Mouse (Mus musculus): ENCODE measurements at regions not wholly inside any gene's neighbourhood (a gene's known extent, or its start where the extent isn't known, plus 50 kb on each side); places are given as distances from the start of the nearest gene placed in this dataset.
A peak's percentile ranks its signal among the peaks of the same experiment; 100 is the strongest.

GRCm38 (mm10) chr2:138048341-138048740, 208.0 kb upstream of the Btbd3 start:
- Histone ChIP-seq H3K27ac (ENCODE audit: insufficient read depth, low read depth, low read length, poor library complexity, severe bottlenecking) (no peak overlapping the region), H3K36me3 (ENCODE audit: control insufficient read depth, insufficient read depth, low read length, poor library complexity, severe bottlenecking) (no peaks in the 10 kb centered on the region)
- in situ Hi-C loops (cut with MboI; ENCODE audit: low sequenced_read_pairs in 2 of 2, unreplicated experiment in 2 of 2) = no loop called here

GRCm38 (mm10) chr2:138047781-138048201, 208.6 kb upstream of the Btbd3 start:
- DNase-seq (ENCODE audit: low read depth, low spot score) = no peak
- Histone ChIP-seq H3K27ac (ENCODE audit: insufficient read depth, low read depth, low read length, poor library complexity, severe bottlenecking) (no peak overlapping the region), H3K9me3 (ENCODE audit: control insufficient read depth, insufficient read depth, low read depth, low read length) (no peaks in the 10 kb centered on the region), H3K9ac (ENCODE audit: insufficient read depth, low read depth, low read length, poor library complexity, severe bottlenecking) (peak overlapping the region; percentile 34; the same call in 1 of the 2 replicates), H3K4me3 (ENCODE audit: insufficient read depth in 1 of 2, low read depth in 1 of 2, low read length in 2 of 2, poor library complexity in 1 of 2, severe bottlenecking in 1 of 2) (peak overlapping the region; percentile 48 to 52; a peak in 2 of 4 replicates), H3K4me1 (ENCODE audit: control insufficient read depth in 2 of 2, insufficient read depth in 2 of 2, low read length in 2 of 2, poor library complexity in 1 of 2) (no peaks in the 10 kb centered on the region), H3K36me3 (ENCODE audit: control insufficient read depth, insufficient read depth, low read length, poor library complexity, severe bottlenecking) (no peaks in the 10 kb centered on the region)
- TF ChIP-seq HCFC1 (IDR thresholded peaks at IDR 0.05; ENCODE audit: borderline replicate concordance, insufficient read depth, low read length) (no peak), MAFK (IDR thresholded peaks at IDR 0.05; ENCODE audit: insufficient read depth, low read depth, low read length) (no peak), ZC3H11A (IDR thresholded peaks at IDR 0.05; ENCODE audit: borderline replicate concordance, low read depth, low read length) (no peak), ZNF384 (IDR thresholded peaks at IDR 0.05; ENCODE audit: low read depth, low read length) (no peak)
- in situ Hi-C loops (cut with MboI; ENCODE audit: low sequenced_read_pairs in 2 of 2, unreplicated experiment in 2 of 2) = no loop called here

More at GRCm38 (mm10) chr2:138048341-138048740, 208.0 kb upstream of the Btbd3 start:
- no peak overlapping the region for H3K9ac ChIP-seq (ENCODE audit: insufficient read depth, low read depth, low read length, poor library complexity, severe bottlenecking)
- H3K4me3 ChIP-seq (ENCODE audit: insufficient read depth in 1 of 2, low read depth in 1 of 2, low read length in 2 of 2, poor library complexity in 1 of 2, severe bottlenecking in 1 of 2) = no peak overlapping the region
- no peaks in the 10 kb centered on the region for H3K9me3 ChIP-seq (ENCODE audit: control insufficient read depth, insufficient read depth, low read depth, low read length)
- TF ChIP-seq CHD2 (IDR thresholded peaks at IDR 0.05; ENCODE audit: low read depth, low read length) (no peak), MAFK (IDR thresholded peaks at IDR 0.05; ENCODE audit: insufficient read depth, low read depth, low read length) (no peak), ZC3H11A (IDR thresholded peaks at IDR 0.05; ENCODE audit: borderline replicate concordance, low read depth, low read length) (no peak), HCFC1 (IDR thresholded peaks at IDR 0.05; ENCODE audit: borderline replicate concordance, insufficient read depth, low read length) (no peak), ZNF384 (IDR thresholded peaks at IDR 0.05; ENCODE audit: low read depth, low read length) (no peak)
- H3K4me1 ChIP-seq (ENCODE audit: control insufficient read depth in 2 of 2, insufficient read depth in 2 of 2, low read length in 2 of 2, poor library complexity in 1 of 2) = no peaks in the 10 kb centered on the region
- DNase-seq (ENCODE audit: low read depth, low spot score) = no peak

- Histone ChIP-seq H3K27ac (ENCODE audit: insufficient read depth, low read depth, low read length, poor library complexity, severe bottlenecking) (no peak overlapping the region), H3K9me3 (ENCODE audit: control insufficient read depth, insufficient read depth, low read depth, low read length) (no peaks in the 10 kb centered on the region), H3K4me1 (ENCODE audit: control insufficient read depth in 2 of 2, insufficient read depth in 2 of 2, low read length in 2 of 2, poor library complexity in 1 of 2) (no peaks in the 10 kb centered on the region), H3K9ac (ENCODE audit: insufficient read depth, low read depth, low read length, poor library complexity, severe bottlenecking) (no peak overlapping the region), H3K4me3 (ENCODE audit: insufficient read depth in 1 of 2, low read depth in 1 of 2, low read length in 2 of 2, poor library complexity in 1 of 2, severe bottlenecking in 1 of 2) (no peak overlapping the region), H3K36me3 (ENCODE audit: control insufficient read depth, insufficient read depth, low read length, poor library complexity, severe bottlenecking) (no peaks in the 10 kb centered on the region)
- no peak for DNase-seq (ENCODE audit: low read depth, low spot score)
- TF ChIP-seq MAFK (IDR thresholded peaks at IDR 0.05; ENCODE audit: insufficient read depth, low read depth, low read length) (no peak), ZNF384 (IDR thresholded peaks at IDR 0.05; ENCODE audit: low read depth, low read length) (no peak), CHD2 (IDR thresholded peaks at IDR 0.05; ENCODE audit: low read depth, low read length) (no peak), ZC3H11A (IDR thresholded peaks at IDR 0.05; ENCODE audit: borderline replicate concordance, low read depth, low read length) (no peak), HCFC1 (IDR thresholded peaks at IDR 0.05; ENCODE audit: borderline replicate concordance, insufficient read depth, low read length) (no peak)
- in situ Hi-C loops (cut with MboI; ENCODE audit: low sequenced_read_pairs in 2 of 2, unreplicated experiment in 2 of 2) = no loop called here
Observed at GRCm38 (mm10) chr2:138047361-138047760, 209.0 kb upstream of the Btbd3 start.

- TF ChIP-seq MAFK (IDR thresholded peaks at IDR 0.05; ENCODE audit: insufficient read depth, low read depth, low read length) = no peak
- TF ChIP-seq CHD2 (IDR thresholded peaks at IDR 0.05; ENCODE audit: low read depth, low read length) = no peak
- no peak for TF ChIP-seq ZC3H11A (IDR thresholded peaks at IDR 0.05; ENCODE audit: borderline replicate concordance, low read depth, low read length)
- Histone ChIP-seq H3K27ac (ENCODE audit: insufficient read depth, low read depth, low read length, poor library complexity, severe bottlenecking) (no peak overlapping the region), H3K4me1 (ENCODE audit: control insufficient read depth in 2 of 2, insufficient read depth in 2 of 2, low read length in 2 of 2, poor library complexity in 1 of 2) (no peaks in the 10 kb centered on the region), H3K9me3 (ENCODE audit: control insufficient read depth, insufficient read depth, low read depth, low read length) (no peaks in the 10 kb centered on the region), H3K36me3 (ENCODE audit: control insufficient read depth, insufficient read depth, low read length, poor library complexity, severe bottlenecking) (no peaks in the 10 kb centered on the region), H3K9ac (ENCODE audit: insufficient read depth, low read depth, low read length, poor library complexity, severe bottlenecking) (no peak overlapping the region), H3K4me3 (ENCODE audit: insufficient read depth in 1 of 2, low read depth in 1 of 2, low read length in 2 of 2, poor library complexity in 1 of 2, severe bottlenecking in 1 of 2) (no peak overlapping the region)
- DNase-seq (ENCODE audit: low read depth, low spot score) = no peak
- in situ Hi-C loops (cut with MboI; ENCODE audit: low sequenced_read_pairs in 2 of 2, unreplicated experiment in 2 of 2) = no loop called here
Observed at GRCm38 (mm10) chr2:138046918-138047317, 209.4 kb upstream of the Btbd3 start.

Data from ES-E14 (cell line).